Mouse (Mus musculus): ENCODE measurements at regions not wholly inside any gene's neighbourhood (a gene's known extent, or its start where the extent isn't known, plus 50 kb on each side); places are given as distances from the start of the nearest gene placed in this dataset.
"Not testable (repeated sequence)": the region's sequence is repeated elsewhere in the genome, so short reads cannot be mapped to it uniquely, and the experiment has no call there.

DNA sequence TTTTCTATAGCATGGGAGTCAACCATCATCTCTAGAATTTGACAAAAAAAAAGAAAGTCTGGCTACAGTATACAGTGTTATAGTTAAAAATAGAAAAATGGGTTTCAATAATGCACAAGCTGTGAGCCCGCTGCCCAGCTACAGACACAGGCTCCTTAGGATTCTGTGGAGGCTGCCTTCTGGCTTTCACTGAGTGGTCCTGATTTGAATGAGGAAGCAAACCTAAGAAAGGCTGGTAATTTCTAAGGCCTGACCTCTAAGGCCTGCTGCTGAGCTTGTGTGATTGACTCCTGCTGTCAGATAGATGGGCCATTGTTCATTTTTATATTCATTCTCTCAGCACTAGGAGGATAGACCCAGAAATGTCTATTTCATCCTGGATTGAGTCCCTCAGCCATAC lies 67.7 kb downstream of the Alg10b start:
- no peak overlapping the region for H3ac ChIP-seq (ENCODE audit: control insufficient read depth, insufficient read length, low read depth)
- no peaks in the 10 kb centered on the region for H3K36me3 ChIP-seq (ENCODE audit: control insufficient read depth, insufficient read depth)
- H3K79me3 ChIP-seq (ENCODE audit: low read depth), result no peaks in the 10 kb centered on the region
- no peaks in the 10 kb centered on the region for H3K79me2 ChIP-seq (ENCODE audit: control insufficient read depth, insufficient read depth)
- H3K27me3 ChIP-seq (ENCODE audit: control insufficient read depth, insufficient read depth, insufficient read length), result no peaks in the 10 kb centered on the region
- TF ChIP-seq CEBPB (IDR thresholded peaks at IDR 0.05; ENCODE audit: low read depth) (no peak), MYOD1 (IDR thresholded peaks at IDR 0.05; ENCODE audit: control insufficient read depth, insufficient read length, low read depth) (no peak), USF1 (IDR thresholded peaks at IDR 0.05; ENCODE audit: low read depth) (no peak), CTCF (IDR thresholded peaks at IDR 0.05; ENCODE audit: control insufficient read depth, insufficient read depth, insufficient read length) (no peak), MAX (IDR thresholded peaks at IDR 0.05) (no peak), MYOG (IDR thresholded peaks at IDR 0.05; ENCODE audit: control insufficient read depth, extremely low read depth, insufficient read length) (no peak), FOSL1 (IDR thresholded peaks at IDR 0.05; ENCODE audit: insufficient read depth, low read length, poor library complexity, severe bottlenecking) (no peak)
- no peak overlapping the region for H3K4me3 ChIP-seq (ENCODE audit: insufficient read depth, poor library complexity, severe bottlenecking)

DNA sequence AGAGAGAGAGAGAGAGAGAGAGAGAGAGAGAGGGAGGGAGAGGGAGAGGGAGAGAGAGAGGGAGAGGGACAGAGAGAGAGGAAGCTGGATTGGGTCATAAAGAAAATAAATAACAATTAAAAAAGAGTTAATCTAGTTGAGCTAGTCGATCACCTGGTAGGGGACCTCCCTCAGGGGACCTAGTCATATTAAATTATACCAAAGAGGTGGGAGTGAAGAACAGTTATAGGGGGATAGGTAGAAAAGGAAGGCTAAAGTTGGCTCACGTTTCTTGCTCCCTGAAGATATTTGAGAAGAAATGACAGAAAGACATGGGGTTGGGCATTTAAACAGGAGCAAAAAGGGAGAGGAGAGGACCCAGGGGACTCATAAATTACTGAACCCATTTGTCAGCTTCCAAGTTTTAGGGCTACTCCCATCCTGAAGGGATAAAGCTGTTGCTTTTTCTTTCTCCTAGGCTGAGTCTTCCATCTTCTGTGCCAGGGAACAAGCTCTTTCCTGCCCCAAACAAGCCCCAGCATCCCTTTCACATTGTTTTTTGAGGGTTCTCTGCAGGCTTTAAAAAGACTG lies 70.3 kb downstream of the Alg10b start:
- Histone ChIP-seq H3K27me3 (ENCODE audit: control insufficient read depth, insufficient read depth, insufficient read length) (no peaks in the 10 kb centered on the region), H3K4me3 (ENCODE audit: insufficient read depth, poor library complexity, severe bottlenecking) (no peak overlapping the region), H3ac (ENCODE audit: control insufficient read depth, insufficient read length, low read depth) (no peak overlapping the region), H3K79me3 (ENCODE audit: low read depth) (no peaks in the 10 kb centered on the region), H3K79me2 (ENCODE audit: control insufficient read depth, insufficient read depth) (no peaks in the 10 kb centered on the region), H3K36me3 (ENCODE audit: control insufficient read depth, insufficient read depth) (no peaks in the 10 kb centered on the region)
- no peak for TF ChIP-seq USF1 (IDR thresholded peaks at IDR 0.05; ENCODE audit: low read depth)
- no peak for TF ChIP-seq MYOD1 (IDR thresholded peaks at IDR 0.05; ENCODE audit: control insufficient read depth, insufficient read length, low read depth)
- no peak for TF ChIP-seq CEBPB (IDR thresholded peaks at IDR 0.05; ENCODE audit: low read depth)
- no peak for TF ChIP-seq MAX (IDR thresholded peaks at IDR 0.05)
- TF ChIP-seq MYOG (IDR thresholded peaks at IDR 0.05; ENCODE audit: control insufficient read depth, extremely low read depth, insufficient read length), result no peak
- TF ChIP-seq CTCF (IDR thresholded peaks at IDR 0.05; ENCODE audit: control insufficient read depth, insufficient read depth, insufficient read length), result no peak
- no peak for TF ChIP-seq FOSL1 (IDR thresholded peaks at IDR 0.05; ENCODE audit: insufficient read depth, low read length, poor library complexity, severe bottlenecking)

DNA sequence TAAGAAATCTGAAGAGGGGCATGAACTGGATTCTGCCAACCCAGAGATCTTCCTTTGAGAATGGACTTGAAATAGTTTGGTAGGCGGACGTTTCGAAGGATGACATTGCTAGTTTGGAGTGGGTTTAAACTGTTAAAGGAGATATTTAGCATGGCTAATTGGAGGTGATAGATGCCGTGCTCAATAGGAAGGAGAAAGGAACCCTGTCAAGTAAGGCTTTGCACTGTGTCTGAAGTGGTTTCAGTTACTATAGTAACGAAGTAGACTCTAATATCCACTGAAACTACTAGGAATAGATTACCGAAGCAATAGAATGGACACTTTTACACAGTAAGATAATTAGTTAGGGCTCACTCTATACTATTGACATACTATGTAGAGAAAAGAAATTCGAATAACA lies 74.5 kb downstream of the Alg10b start:
- Histone ChIP-seq H3K79me3 (ENCODE audit: low read depth) (no peaks in the 10 kb centered on the region), H3K4me3 (ENCODE audit: insufficient read depth, poor library complexity, severe bottlenecking) (no peak overlapping the region), H3K36me3 (ENCODE audit: control insufficient read depth, insufficient read depth) (no peaks in the 10 kb centered on the region), H3ac (ENCODE audit: control insufficient read depth, insufficient read length, low read depth) (no peak overlapping the region), H3K79me2 (ENCODE audit: control insufficient read depth, insufficient read depth) (no peaks in the 10 kb centered on the region), H3K27me3 (ENCODE audit: control insufficient read depth, insufficient read depth, insufficient read length) (no peaks in the 10 kb centered on the region)
- no peak for TF ChIP-seq USF1 (IDR thresholded peaks at IDR 0.05; ENCODE audit: low read depth)
- no peak for TF ChIP-seq MAX (IDR thresholded peaks at IDR 0.05)

DNA sequence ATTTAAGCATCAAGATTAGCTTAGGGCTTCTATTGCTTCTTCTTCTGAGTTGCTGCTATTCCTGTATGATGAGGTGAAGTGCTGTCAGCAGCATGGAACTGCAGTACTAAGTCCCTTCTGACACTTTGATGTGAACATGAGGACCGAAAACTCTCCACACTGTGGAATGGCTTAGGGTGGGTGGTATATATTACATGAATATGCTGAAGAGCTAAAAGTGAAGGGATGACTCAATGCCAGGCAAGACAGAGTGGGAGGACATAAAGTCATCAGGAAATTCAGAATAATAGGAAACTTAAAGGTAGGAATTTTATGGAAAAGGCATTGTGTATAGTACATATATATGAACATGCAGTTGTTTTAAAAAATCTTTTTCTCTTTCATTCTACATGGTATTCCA lies 79.3 kb downstream of the Alg10b start:
- Histone ChIP-seq H3K36me3 (ENCODE audit: control insufficient read depth, insufficient read depth) (no peaks in the 10 kb centered on the region), H3K27me3 (ENCODE audit: control insufficient read depth, insufficient read depth, insufficient read length) (no peaks in the 10 kb centered on the region), H3K79me3 (ENCODE audit: low read depth) (no peaks in the 10 kb centered on the region), H3ac (ENCODE audit: control insufficient read depth, insufficient read length, low read depth) (no peak overlapping the region), H3K4me3 (ENCODE audit: insufficient read depth, poor library complexity, severe bottlenecking) (no peak overlapping the region), H3K79me2 (ENCODE audit: control insufficient read depth, insufficient read depth) (no peaks in the 10 kb centered on the region)
- TF ChIP-seq CTCF (IDR thresholded peaks at IDR 0.05; ENCODE audit: control insufficient read depth, insufficient read depth, insufficient read length) (no peak), MAX (IDR thresholded peaks at IDR 0.05) (no peak), MYOD1 (IDR thresholded peaks at IDR 0.05; ENCODE audit: control insufficient read depth, insufficient read length, low read depth) (no peak), MYOG (IDR thresholded peaks at IDR 0.05; ENCODE audit: control insufficient read depth, extremely low read depth, insufficient read length) (no peak)

DNA sequence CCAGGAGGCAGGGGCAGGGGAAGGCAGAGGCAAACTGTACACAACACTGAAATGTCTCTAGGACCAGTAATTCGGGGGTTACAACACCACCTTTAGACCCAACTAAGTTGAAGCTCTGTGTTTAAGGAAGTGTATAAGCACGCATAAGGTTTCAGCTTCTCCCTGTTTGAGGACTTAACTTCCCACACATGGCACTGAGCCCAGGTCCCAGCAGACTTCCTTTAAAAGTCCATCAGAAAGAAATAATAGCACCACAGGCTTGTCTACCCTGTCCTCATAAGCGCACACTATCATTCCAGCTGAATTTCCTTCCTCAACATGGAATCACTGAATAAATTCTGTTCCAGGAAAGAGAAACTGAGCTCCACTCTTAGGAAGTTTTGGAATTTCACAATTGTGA lies 80.9 kb downstream of the Alg10b start:
- no peaks in the 10 kb centered on the region for H3K79me2 ChIP-seq (ENCODE audit: control insufficient read depth, insufficient read depth)
- TF ChIP-seq CTCF (IDR thresholded peaks at IDR 0.05; ENCODE audit: control insufficient read depth, insufficient read depth, insufficient read length) (no peak), MYOD1 (IDR thresholded peaks at IDR 0.05; ENCODE audit: control insufficient read depth, insufficient read length, low read depth) (no peak), CEBPB (IDR thresholded peaks at IDR 0.05; ENCODE audit: low read depth) (no peak), MAX (IDR thresholded peaks at IDR 0.05) (no peak), USF1 (IDR thresholded peaks at IDR 0.05; ENCODE audit: low read depth) (no peak), FOSL1 (IDR thresholded peaks at IDR 0.05; ENCODE audit: insufficient read depth, low read length, poor library complexity, severe bottlenecking) (no peak)

DNA sequence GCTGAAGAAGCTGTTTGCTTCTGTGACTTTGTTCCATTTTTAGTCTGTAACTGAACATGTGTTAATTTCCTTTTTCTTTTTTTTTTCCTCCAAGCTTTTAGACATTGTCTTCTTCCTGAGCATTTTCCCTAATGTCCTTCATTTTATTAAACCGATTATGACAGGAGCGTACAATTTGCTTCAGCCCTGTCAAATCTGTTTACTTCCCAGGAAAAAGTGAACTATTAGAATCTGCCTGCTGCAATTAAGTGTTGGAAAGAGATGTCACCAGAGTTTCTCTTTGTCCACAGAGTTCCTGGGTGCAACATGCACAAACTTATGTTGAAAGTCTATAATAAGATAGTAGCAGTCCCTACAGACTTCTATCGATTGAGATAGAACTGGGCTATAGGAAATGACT lies 82.8 kb downstream of the Alg10b start:
- TF ChIP-seq USF1 (IDR thresholded peaks at IDR 0.05; ENCODE audit: low read depth), result no peak
- TF ChIP-seq CTCF (IDR thresholded peaks at IDR 0.05; ENCODE audit: control insufficient read depth, insufficient read depth, insufficient read length), result no peak
- no peak for TF ChIP-seq CEBPB (IDR thresholded peaks at IDR 0.05; ENCODE audit: low read depth)
- H3K27me3 ChIP-seq (ENCODE audit: control insufficient read depth, insufficient read depth, insufficient read length), result no peaks in the 10 kb centered on the region
- H3ac ChIP-seq (ENCODE audit: control insufficient read depth, insufficient read length, low read depth), result no peak overlapping the region
- no peaks in the 10 kb centered on the region for H3K79me2 ChIP-seq (ENCODE audit: control insufficient read depth, insufficient read depth)
- H3K4me3 ChIP-seq (ENCODE audit: insufficient read depth, poor library complexity, severe bottlenecking), result no peak overlapping the region
- H3K36me3 ChIP-seq (ENCODE audit: control insufficient read depth, insufficient read depth), result no peaks in the 10 kb centered on the region
- H3K79me3 ChIP-seq (ENCODE audit: low read depth), result no peaks in the 10 kb centered on the region

More for the DNA sequence above, 80.9 kb downstream of the Alg10b start:
- Histone ChIP-seq H3K79me3 (ENCODE audit: low read depth) (no peaks in the 10 kb centered on the region), H3K4me3 (ENCODE audit: insufficient read depth, poor library complexity, severe bottlenecking) (no peak overlapping the region), H3K27me3 (ENCODE audit: control insufficient read depth, insufficient read depth, insufficient read length) (no peaks in the 10 kb centered on the region), H3ac (ENCODE audit: control insufficient read depth, insufficient read length, low read depth) (no peak overlapping the region), H3K36me3 (ENCODE audit: control insufficient read depth, insufficient read depth) (no peaks in the 10 kb centered on the region)

DNA sequence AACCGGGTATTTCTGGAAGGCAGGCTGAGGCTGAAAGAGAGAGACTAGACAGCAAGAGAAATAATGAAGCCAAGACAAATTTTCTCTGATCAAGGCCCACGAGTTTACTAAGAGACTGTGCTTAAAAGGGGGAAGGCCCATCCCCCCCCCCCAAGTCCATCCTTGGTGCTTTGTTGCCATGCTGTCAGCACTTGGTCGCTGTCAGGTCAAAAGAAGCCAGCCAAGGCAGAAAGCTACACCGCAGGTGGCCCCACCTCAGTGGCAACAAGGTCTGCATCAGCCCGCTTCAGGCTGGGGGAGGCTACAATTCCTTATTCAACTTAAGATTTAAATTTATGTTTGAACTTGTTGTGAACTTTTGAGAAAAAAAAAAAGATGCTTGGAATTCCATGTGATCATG lies 84.3 kb downstream of the Alg10b start:
- H3K27me3 ChIP-seq (ENCODE audit: control insufficient read depth, insufficient read depth, insufficient read length); H3K36me3 ChIP-seq (ENCODE audit: control insufficient read depth, insufficient read depth); H3ac ChIP-seq (ENCODE audit: control insufficient read depth, insufficient read length, low read depth); H3K79me3 ChIP-seq (ENCODE audit: low read depth); H3K79me2 ChIP-seq (ENCODE audit: control insufficient read depth, insufficient read depth); H3K4me3 ChIP-seq (ENCODE audit: insufficient read depth, poor library complexity, severe bottlenecking): not testable (repeated sequence)
